Mouse (Mus musculus): ENCODE measurements at regions not wholly inside any gene's neighbourhood (a gene's known extent, or its start where the extent isn't known, plus 50 kb on each side); places are given as distances from the start of the nearest gene placed in this dataset.
"Not testable (repeated sequence)": the region's sequence is repeated elsewhere in the genome, so short reads cannot be mapped to it uniquely, and the experiment has no call there.

DNA sequence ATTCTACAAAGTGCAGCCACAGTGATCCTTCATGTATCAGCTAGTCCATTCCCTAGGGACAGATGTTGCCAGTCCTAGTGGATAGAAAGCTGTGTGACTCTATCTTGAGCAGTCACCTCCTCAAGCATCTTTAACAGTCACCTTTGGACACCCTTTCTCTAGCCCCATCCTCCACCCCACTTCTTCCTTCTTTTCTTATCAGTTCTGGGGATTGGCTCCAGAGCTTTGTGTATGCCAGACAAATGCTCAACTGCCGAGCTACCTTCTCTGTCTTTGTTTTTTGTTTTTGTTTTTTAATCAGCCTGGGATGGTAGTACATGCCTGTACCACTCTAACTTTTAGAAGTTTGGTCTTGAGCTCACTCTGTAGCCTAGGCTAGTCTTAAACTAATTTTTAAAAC lies 96.7 kb downstream of the Cd24a start:
- no peak for ATAC-seq

DNA sequence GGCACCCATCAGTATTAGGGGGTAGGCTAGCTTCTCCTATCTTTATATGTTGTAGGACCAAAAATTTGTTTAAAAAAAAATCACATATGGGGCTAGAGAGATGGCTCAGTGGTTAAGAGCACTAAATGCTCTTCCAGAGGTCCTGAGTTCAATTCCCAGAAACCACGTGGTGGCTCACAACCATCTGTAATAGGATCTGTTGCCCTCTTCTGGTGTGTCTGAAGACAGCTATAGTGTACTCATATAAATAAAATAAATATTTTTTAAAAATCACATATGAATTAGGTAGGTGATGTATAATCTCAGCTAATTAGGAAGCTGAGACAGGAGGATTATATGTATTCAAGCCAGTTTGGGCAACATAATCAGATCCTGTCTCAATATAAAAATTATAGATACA lies 97.4 kb downstream of the Cd24a start:
- not testable (repeated sequence) for ATAC-seq

DNA sequence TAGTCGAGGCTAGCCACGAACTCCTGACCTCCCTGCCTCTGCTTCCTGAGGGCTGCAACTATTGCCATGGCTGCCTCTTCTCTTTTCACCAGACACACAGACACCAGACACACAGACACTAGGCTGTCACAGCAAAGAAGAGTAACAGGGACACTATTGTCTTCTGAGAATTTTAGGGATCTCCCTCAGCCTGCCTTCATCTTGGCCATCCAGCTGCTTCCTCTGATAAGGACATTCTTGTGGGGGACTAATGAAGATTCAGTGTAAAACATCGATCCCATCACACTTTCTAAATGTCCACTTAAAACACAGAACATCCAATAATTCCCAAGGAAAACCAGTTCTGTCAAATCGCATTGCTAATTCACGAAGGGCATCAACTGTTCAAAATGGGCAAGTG lies 98.2 kb downstream of the Cd24a start:
- ATAC-seq: no peak

GRCm38 (mm10) chr10:43684247-43685033 lies 106.4 kb downstream of the Cd24a start:
- no peak for ATAC-seq

DNA sequence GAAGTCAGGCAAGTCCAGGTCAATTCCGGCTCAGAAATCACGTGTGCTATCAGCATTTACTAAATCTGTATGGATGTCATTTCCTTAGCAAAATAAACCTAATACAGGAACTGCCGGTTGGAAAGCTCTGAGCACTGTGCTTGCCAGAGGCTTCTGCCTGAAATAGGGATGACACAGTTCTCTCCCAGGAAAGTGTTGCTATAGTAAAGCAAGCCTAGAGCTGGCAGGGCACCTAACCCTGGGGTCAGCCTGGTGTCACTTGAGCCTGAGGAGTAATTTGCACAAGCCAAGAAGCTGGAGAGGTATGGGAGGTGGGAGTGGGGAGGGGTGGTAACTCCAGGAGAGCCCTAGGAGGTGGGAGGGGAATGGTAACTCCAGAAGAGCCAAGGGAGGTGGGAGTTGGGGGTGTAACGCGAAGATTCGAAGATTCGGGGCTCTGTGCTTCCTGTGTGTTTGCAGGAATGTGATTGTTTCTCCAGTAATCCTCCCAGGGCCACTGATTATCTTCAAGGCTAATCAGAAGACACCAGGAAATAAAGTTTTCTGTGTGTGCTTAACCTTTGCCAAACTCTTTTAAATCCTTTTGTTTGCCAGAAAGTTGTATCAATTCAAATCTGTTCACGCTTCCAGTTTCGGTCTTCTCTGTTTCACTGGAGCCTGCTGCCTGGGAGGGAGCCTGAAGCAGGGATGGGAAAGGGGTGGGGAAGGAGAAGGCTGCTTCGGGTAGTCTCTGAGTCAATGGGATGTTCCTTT lies 111.3 kb downstream of the Cd24a start:
- no peak for ATAC-seq

GRCm38 (mm10) chr10:43689914-43690316 lies 111.8 kb downstream of the Cd24a start:
- ATAC-seq: no peak

GRCm38 (mm10) chr10:43693974-43694373 lies 115.9 kb downstream of the Cd24a start:
- no peak for ATAC-seq

DNA sequence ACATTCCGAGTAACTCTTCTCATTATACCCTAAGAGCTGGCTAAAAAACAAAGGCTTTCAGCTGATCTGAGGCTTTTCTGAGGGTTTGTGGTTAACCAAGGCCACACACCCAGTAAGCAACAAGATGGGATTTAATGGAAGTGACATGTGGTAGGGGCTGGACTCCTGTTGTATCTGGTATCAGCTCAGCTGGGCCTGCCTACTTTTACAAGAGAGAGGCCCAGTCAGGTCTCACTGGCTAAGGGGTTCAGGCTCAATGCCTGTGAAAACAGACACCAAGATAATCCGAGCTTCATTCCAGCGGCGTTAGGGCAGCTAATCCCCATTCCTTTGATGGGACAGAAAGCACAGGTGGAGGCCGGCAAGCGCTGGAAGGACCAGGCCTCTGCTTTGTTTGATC lies 116.4 kb downstream of the Cd24a start:
- ATAC-seq: no peak

DNA sequence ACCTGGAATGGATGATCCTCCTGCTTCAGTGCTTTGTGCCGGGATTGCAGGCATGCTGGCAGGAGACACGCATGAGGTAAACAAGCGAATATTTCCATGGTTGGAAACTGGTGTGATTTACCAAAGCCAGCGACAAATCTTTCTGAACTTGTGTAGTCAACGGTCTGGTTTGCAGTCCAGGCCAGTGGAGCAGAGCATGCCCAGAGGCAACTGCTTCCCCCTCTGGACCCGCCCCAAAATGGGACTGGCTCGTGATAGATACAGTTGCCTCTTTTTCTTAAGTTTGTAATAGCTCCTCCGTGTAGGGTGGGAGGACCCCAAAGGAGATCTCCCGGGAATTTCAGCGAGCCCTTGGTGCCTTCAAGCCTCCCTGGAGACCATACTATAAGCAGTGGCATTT lies 117.4 kb downstream of the Cd24a start:
- no peak for ATAC-seq

- ATAC-seq: no peak
Observed at GRCm38 (mm10) chr10:43697917-43698316, 119.8 kb downstream of the Cd24a start.

DNA sequence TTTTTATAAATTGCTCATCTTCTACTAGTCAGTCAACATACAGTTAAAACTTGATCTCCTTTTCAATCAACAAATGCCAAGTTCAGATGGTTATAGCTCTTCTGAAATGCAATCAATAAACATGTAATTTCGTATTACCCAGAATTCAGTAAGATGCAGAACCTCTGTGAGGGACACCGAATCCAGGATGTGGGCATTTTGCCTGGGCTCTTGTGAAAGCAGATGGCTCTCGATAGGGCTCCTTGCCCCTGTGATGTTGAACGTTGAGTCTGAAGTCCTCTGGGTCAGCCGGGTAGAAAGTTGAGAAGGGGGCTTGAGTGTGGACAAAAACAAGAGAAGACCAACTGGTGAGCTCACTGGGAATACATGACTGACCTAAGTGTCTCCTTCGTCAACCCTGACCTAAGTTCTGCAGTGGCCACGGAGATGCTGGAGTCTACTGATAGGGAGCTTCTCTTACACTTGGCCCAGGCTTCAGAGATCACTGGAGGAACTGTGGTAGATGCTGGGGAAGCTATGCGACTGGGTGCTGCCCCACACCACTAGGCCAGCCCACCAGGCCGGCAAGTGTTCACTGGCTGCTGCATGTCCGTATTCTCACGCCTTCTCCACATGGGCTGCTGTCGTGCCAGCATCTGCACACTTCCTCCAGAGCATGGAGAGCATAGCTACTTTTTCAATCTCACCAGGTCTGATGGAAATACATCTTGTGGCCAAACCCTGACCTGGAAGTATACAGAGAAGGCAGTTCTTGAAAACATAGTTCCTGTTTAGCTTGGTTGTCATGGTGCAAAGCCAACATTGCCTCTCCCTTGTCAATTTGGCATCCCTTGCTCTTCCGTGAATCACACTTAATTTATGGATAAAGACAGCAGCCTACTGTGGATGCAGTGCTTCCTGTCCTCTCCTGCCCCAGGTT lies 122.5 kb downstream of the Cd24a start:
- ATAC-seq: no peak

DNA sequence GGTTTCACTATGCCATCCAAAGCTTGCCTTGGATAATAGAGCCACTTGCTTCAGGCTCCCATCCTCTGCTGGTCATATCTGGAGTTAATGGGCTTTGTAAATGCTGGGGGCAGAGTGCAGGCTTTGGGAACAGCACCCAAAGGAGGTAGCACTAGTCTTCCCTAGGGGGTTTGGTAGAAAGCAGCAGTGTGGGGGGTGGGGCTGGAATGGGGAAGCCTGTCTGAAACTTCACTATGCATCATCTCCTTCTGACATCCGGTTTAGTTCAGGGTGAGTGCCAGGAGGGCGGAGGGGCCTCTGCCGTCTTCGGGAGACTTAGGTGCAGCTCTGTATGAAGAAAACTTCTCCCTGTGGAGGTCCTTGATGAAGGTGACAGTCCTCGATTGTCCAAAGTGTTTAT lies 124.8 kb downstream of the Cd24a start:
- no peak for ATAC-seq

- ATAC-seq: peak; percentile 67
Observed at GRCm38 (mm10) chr10:43706001-43706988, 128.2 kb downstream of the Cd24a start.

- no peak for ATAC-seq
Observed at GRCm38 (mm10) chr10:43707011-43707410, 128.9 kb downstream of the Cd24a start.

GRCm38 (mm10) chr10:43707821-43708373 lies 129.8 kb downstream of the Cd24a start:
- no peak for ATAC-seq

DNA sequence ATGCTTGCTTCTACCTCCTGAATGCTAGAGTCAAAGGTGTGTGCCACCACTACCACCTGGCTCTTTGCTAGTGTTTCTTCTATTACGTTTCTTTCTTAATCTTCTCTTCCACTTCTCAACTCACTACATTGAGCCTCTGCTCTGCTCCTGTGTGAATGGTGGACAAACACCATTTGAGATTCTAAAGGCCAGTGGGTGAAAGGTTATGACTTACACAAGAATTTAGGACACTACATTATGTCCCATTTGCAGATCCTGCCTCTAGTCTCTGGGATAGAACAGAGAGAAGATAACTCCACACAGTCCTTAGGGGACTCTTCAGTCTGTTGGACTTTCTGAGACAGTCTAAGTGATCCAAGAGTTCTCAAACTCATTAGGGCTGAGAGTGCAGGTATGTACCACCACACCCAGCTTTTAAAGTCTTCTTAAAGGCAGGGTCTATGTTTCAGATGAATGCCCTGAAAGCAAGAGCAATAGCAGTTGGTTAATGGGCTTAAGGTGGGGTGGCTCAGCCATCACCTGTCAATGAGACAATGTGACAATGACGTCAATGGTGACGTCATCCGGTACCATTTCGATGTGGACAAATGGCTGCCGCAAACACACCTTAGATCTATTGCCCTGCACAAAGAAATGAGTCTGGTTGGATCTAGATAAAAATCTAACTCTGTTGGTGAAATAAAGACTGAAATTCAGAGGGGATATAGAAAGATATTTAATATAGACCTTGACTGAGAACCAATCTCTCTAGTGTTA lies 131.4 kb downstream of the Cd24a start:
- no peak for ATAC-seq

- ATAC-seq: no peak
Observed at GRCm38 (mm10) chr10:43710186-43710885, 132.3 kb downstream of the Cd24a start.

DNA sequence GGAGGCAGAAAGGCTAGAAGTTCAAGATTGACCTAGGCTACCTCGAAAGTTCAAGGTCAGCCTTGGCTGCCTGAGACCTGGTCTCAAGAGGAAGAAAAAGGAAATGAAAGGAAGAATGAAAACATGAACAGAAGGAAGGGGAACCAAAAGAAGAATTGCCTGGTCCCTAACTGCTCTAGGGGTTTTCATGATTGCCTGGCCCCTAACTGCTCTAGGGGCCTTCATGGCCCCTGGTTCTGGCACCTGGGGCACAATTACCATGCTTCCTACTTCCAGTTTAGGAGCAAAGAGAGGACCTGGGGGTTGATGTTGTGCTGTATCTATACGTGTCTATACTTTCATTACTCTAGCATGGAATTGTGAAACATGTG lies 132.8 kb downstream of the Cd24a start:
- no peak for ATAC-seq

DNA sequence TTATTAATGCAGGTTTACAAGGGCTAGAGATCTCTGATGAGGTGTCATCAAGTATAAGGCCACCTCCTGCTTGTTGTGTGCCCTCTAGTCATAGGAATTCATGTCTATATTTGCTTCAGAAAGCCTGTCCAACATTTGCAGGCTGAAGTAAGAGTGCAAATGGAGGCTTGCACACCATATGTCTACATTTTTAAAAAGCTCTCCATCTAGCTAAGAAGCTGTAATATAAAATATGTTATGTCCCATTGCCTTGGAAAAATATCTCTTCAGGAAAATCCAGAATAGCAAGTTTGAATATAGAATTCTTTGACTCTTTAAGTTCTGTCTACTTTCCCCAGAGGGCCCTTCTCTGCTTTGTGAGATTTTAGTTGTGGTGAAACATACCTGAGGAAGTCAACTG lies 134.6 kb downstream of the Cd24a start:
- no peak for ATAC-seq

- no peak for ATAC-seq
Observed at GRCm38 (mm10) chr10:43718768-43719167, 140.7 kb downstream of the Cd24a start.
